Mouse (Mus musculus) kidney, adult 9 months (tissue): ENCODE results near the gene Rgs7.
A peak's percentile ranks its signal among the peaks of the same experiment; 100 is the strongest.

Experiments
- DNase-seq: peaks from one replicate; pipeline ENCODE4 v3.0.0; 2022

The Rgs7 gene

GRCm38 (mm10) chr1:175128525-175128924 lies 363.8 kb downstream of the Rgs7 start:
- peak; percentile 49 for DNase-seq

GRCm38 (mm10) chr1:175124416-175124815 lies 367.9 kb downstream of the Rgs7 start:
- DNase-seq: no peak

GRCm38 (mm10) chr1:175118904-175119555 lies 373.3 kb downstream of the Rgs7 start:
- peak; percentile 17 for DNase-seq

GRCm38 (mm10) chr1:175108270-175108860 lies 383.9 kb downstream of the Rgs7 start:
- no peak for DNase-seq

GRCm38 (mm10) chr1:175106315-175106714 lies 386.0 kb downstream of the Rgs7 start:
- no peak for DNase-seq

GRCm38 (mm10) chr1:175105426-175105825 lies 386.9 kb downstream of the Rgs7 start:
- no peak for DNase-seq

- no peak for DNase-seq
Measured at GRCm38 (mm10) chr1:175097014-175097413, 395.3 kb downstream of the Rgs7 start.

GRCm38 (mm10) chr1:175082104-175082503 lies 410.2 kb downstream of the Rgs7 start:
- DNase-seq: no peak

- DNase-seq: no peak
Measured at GRCm38 (mm10) chr1:175079819-175080608, 412.3 kb downstream of the Rgs7 start.

- no peak for DNase-seq
Measured at GRCm38 (mm10) chr1:175073500-175074232, 418.6 kb downstream of the Rgs7 start.

GRCm38 (mm10) chr1:175069758-175070290 lies 422.5 kb downstream of the Rgs7 start:
- DNase-seq: no peak

GRCm38 (mm10) chr1:175049121-175049520 lies 443.2 kb downstream of the Rgs7 start:
- no peak for DNase-seq

GRCm38 (mm10) chr1:175041167-175041817 lies 451.0 kb downstream of the Rgs7 start:
- DNase-seq: peak; percentile 69

- no peak for DNase-seq
Measured at GRCm38 (mm10) chr1:175040038-175040437, 452.3 kb downstream of the Rgs7 start.

- DNase-seq: no peak
Measured at GRCm38 (mm10) chr1:175039567-175039966, 452.7 kb downstream of the Rgs7 start.

GRCm38 (mm10) chr1:175035461-175035860 lies 456.8 kb downstream of the Rgs7 start:
- DNase-seq: no peak

GRCm38 (mm10) chr1:175032015-175032414 lies 460.3 kb downstream of the Rgs7 start:
- DNase-seq: no peak

- DNase-seq: no peak
Measured at GRCm38 (mm10) chr1:175028716-175029204, 463.5 kb downstream of the Rgs7 start.

GRCm38 (mm10) chr1:175028267-175028666 lies 464.0 kb downstream of the Rgs7 start:
- DNase-seq: no peak

- no peak for DNase-seq
Measured at GRCm38 (mm10) chr1:175025781-175026309, 466.5 kb downstream of the Rgs7 start.

GRCm38 (mm10) chr1:175024136-175024535 lies 468.2 kb downstream of the Rgs7 start:
- DNase-seq: no peak
